Mouse (Mus musculus): ENCODE measurements around the gene Gm17677.

Gene Gm17677

DNA sequence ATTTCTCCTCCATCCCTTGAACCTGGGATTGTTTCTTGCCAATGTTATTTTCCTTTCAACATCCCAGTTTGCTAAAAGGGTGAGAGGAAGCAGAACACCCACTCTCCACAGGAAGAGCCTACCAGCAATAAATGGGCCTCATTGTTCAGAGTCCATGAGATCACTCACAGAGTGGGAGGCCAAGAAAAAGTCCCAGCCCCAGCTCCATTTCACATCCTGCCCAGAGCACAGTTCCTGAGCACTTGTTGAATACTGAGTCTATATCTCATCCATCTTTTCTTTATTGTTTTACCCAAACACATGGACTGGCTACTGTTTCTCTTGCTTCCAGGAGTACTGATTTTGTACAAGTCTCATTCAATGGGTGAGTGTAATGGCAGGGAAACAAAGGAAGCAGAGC is at the start of gene Gm17677:
Gene Gm17677, plus strand, starts transcription at position 301 of the 400 bp plus-strand sequence.
- CTCF ChIA-PET, result no interaction called here

DNA sequence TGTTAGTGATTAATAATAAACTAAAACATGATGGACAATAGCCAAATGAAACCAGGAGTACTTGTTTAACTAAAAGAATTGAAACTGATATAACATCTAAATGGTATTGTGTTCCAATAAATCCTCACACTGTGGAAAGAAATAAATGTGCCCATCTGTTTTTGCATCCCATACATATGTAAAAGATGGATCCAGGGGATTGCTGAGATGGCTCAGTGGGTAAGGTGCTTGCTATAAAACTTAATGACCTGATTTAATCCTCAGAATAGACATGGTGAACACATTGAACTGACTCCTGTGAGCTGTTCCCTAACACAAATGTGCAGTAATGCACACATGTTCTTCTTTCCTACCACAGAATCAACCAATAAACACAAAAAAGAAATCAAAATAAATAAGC is 48.9 kb upstream of the Gm17677 start:
- CTCF ChIA-PET, result no interaction called here

DNA sequence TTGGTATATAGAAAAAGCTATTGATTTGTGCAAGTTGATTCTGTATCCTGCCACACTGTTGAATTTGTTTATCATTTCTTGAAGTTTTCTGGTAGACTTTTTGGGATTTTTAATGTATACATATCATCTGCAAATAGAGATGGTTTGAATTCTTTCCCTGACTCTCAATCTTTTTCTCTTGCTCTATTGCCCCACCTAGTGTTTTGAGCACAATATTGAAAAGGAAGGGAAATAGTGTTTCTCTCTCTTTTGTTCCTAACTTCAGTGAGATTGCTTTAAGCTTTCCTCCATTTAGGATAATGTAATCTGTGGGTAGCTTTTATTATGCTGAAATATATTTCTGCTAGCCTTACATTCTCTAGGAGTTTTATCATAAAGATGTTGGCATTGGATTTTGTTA is 33.6 kb upstream of the Gm17677 start:
- CTCF ChIA-PET, result no interaction called here

DNA sequence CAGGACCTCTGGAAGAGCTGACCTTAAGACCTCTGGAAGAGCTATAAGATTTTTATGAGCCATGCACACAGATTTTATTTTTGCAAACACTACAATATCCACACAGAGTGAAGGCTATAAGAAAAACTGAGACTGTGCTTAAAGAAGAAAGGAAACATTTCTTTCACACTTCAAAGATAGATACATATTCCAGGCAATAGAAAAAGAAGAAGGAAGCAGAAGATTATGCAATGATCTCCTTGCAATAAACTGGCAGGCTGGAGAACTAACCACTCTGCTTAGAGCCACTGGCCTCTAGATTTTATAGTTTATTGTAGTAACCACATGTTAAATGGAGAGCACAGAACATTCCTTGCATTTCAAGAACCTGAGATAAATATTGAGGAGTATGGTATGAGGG is 16.0 kb downstream of the Gm17677 start:
- CTCF ChIA-PET, result no interaction called here

DNA sequence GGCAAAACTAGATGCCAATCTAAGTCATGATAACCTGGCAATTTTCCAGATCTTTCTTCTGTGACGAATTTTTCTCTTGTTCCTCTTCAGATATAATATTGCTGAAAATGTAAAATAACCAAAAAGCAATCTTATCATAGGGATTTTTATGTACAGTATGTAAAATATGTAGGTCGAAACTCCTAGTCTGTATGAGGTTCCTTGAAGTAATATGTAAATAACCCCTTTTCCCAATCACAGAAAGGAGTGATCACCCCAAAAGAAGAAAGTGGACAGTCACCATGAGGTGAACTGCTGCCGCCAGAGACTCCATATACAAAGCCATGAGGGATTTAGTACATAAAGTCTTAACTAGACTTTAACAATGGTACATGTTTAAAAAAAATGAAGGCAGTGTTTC is 37.2 kb downstream of the Gm17677 start, which contains the start of gene Gm17727:
Gene Gm17727, minus strand, starts transcription at position 101 of the 400 bp plus-strand sequence.
- CTCF ChIA-PET, result no interaction called here

DNA sequence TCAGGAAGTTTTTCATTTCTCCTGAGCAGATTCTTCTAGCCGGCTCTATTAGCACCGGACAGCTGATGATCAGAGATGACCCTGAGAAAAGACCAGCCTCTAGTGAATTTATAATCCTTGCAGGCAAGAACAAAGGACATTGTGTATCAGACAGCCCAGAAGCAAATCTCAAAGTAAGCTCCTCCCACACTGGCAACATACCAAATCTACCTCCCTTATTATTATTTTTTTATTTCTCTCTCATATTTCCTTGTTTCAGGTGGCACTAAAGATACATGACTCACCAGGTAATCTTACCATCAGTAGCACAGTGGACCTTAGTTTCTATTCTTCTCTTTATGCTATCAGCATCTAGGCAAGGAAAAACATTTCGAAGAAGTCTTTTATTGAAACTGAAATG is 49.2 kb downstream of the Gm17677 start, which contains the start of the genes Gm27235 and D730048I06Rik:
Gene Gm27235, minus strand, starts transcription at position 101 of the 400 bp plus-strand sequence.
Gene D730048I06Rik, minus strand, starts transcription at position 112 of the 400 bp plus-strand sequence.
- CTCF ChIA-PET, result no interaction called here
